Mouse (Mus musculus): ENCODE measurements around the gene Cxcr5. TPM values are rescaled to one million over a fixed set of nuclear protein-coding genes. Genes with fewer than 3 reads are reported as not detected.

The Cxcr5 gene
- not detected in 2 replicates for polyA plus RNA-seq (2016; fragmentation: Nextera tagmentation; extraction: Ambion mirVana)

- Histone ChIP-seq H3K27ac (replicated peaks) (no peak within 1 kb of the TSS), H3K4me1 (peaks cover 20% of the 10 kb centered on the region), H3K36me3 (no peaks in the 10 kb centered on the region), H3K4me3 (no peak within 1 kb of the TSS), H3K9me3 (replicated peaks) (no peaks in the 10 kb centered on the region), H3K27me3 (ENCODE audit: low read depth, poor library complexity, severe bottlenecking) (no peaks in the 10 kb centered on the region)
- no peak for DNase-seq (ENCODE audit: low spot score)
- 68% methylated on average over 4 of the region's 4 CpGs for WGBS
Measured at GRCm38 (mm10) chr9:44561597-44561996, at the start of gene Cxcr5. Gene Cxcr5, minus strand, starts transcription at chr9:44561877.

DNA sequence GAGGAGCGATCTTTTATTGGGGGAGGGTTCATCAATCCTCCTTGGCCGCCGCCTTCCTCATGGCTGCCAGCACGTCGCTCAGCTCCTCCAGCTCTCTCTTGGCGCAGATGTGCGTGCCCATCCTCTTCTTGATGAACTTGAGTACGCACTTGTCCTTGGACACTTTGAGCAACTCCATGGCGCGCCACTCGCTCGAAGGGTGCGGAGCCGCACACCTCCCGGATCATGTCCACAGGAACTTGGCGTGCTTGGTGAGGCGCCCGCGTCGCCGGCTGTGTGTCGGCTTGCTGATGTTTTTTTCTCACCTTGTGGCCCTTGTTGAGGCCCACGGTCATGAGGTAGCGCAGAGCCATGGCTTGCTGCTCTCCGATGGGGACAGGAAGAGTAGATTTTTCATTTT is 48.7 kb upstream of the Cxcr5 start:
- Histone ChIP-seq H3K4me1 (peaks cover 29% of the 10 kb centered on the region), H3K4me3 (no peak overlapping the region), H3K36me3 (peaks cover 86% of the 10 kb centered on the region), H3K9me3 (replicated peaks) (peaks cover 4% of the 10 kb centered on the region; the same call in 1 of the 2 replicates), H3K27ac (replicated peaks) (no peak overlapping the region), H3K27me3 (ENCODE audit: low read depth, poor library complexity, severe bottlenecking) (no peaks in the 10 kb centered on the region)
- no peak for DNase-seq (ENCODE audit: low spot score)
- WGBS = 98% methylated on average over 25 of the region's 25 CpGs

DNA sequence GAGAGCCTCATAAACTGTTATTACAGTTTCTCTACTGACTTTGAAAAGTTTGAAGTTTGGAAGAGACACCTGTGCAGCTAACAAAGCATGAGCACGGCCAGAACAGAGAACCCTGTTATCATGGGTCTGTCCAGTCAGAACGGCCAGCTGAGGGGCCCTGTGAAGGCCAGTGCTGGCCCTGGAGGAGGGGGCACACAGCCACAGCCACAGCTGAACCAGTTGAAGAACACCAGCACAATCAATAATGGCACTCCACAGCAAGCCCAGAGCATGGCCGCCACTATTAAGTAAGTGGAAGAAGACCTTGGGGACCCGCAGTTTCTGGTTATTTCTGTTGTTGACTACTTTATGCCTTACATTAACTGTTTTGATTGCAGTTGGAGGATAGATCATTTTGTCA is 45.6 kb upstream of the Cxcr5 start:
- DNase-seq (ENCODE audit: low spot score) = no peak
- WGBS = 78% methylated on average over 4 of the region's 4 CpGs
- Histone ChIP-seq H3K27ac (replicated peaks) (no peak overlapping the region), H3K4me3 (peak overlapping the region; percentile 99), H3K27me3 (ENCODE audit: low read depth, poor library complexity, severe bottlenecking) (no peaks in the 10 kb centered on the region), H3K9me3 (replicated peaks) (peaks cover 4% of the 10 kb centered on the region; the same call in 1 of the 2 replicates), H3K36me3 (peaks cover 55% of the 10 kb centered on the region), H3K4me1 (peaks cover 37% of the 10 kb centered on the region)

- peaks cover 37% of the 10 kb centered on the region for H3K4me1 ChIP-seq
- H3K27ac ChIP-seq (replicated peaks) = no peak overlapping the region
- WGBS = 83% methylated on average over 4 of the region's 4 CpGs
- H3K4me3 ChIP-seq = peak overlapping the region; percentile 99
- H3K9me3 ChIP-seq (replicated peaks) = peaks cover 4% of the 10 kb centered on the region; the same call in 1 of the 2 replicates
- H3K36me3 ChIP-seq = peaks cover 49% of the 10 kb centered on the region
- DNase-seq (ENCODE audit: low spot score) = no peak
- no peaks in the 10 kb centered on the region for H3K27me3 ChIP-seq (ENCODE audit: low read depth, poor library complexity, severe bottlenecking)
Measured at GRCm38 (mm10) chr9:44606646-44607045, 45.0 kb upstream of the Cxcr5 start.

- Histone ChIP-seq H3K4me3 (peak overlapping the region; percentile 99), H3K9me3 (replicated peaks) (peaks cover 4% of the 10 kb centered on the region; the same call in 1 of the 2 replicates), H3K27ac (replicated peaks) (peak overlapping the region; percentile 100), H3K36me3 (peaks cover 42% of the 10 kb centered on the region), H3K4me1 (peaks cover 37% of the 10 kb centered on the region), H3K27me3 (ENCODE audit: low read depth, poor library complexity, severe bottlenecking) (no peaks in the 10 kb centered on the region)
- no peak for DNase-seq (ENCODE audit: low spot score)
- under 1% methylated on average over 13 of the region's 13 CpGs for WGBS
Measured at GRCm38 (mm10) chr9:44605616-44606165, 44.0 kb upstream of the Cxcr5 start.

- Histone ChIP-seq H3K4me1 (peaks cover 40% of the 10 kb centered on the region), H3K27me3 (ENCODE audit: low read depth, poor library complexity, severe bottlenecking) (no peaks in the 10 kb centered on the region), H3K27ac (replicated peaks) (peak within 1 kb of the TSS; percentile 100), H3K4me3 (peak within 1 kb of the TSS; percentile 99), H3K36me3 (peaks cover 35% of the 10 kb centered on the region), H3K9me3 (replicated peaks) (no peaks in the 10 kb centered on the region)
- under 1% methylated on average over 77 of the region's 80 CpGs for WGBS
- peak; percentile 82 for DNase-seq (ENCODE audit: low spot score)
Measured at GRCm38 (mm10) chr9:44604779-44605615, 43.3 kb upstream of the Cxcr5 start, which contains the start of gene Ddx6. Gene Ddx6, plus strand, starts transcription at chr9:44604892.

GRCm38 (mm10) chr9:44604290-44604778 is 42.7 kb upstream of the Cxcr5 start:
- peaks cover 28% of the 10 kb centered on the region for H3K36me3 ChIP-seq
- peak; percentile 86 for DNase-seq (ENCODE audit: low spot score)
- peaks cover 46% of the 10 kb centered on the region for H3K4me1 ChIP-seq
- H3K27me3 ChIP-seq (ENCODE audit: low read depth, poor library complexity, severe bottlenecking) = no peaks in the 10 kb centered on the region
- no peaks in the 10 kb centered on the region for H3K9me3 ChIP-seq (replicated peaks)
- H3K27ac ChIP-seq (replicated peaks) = peak overlapping the region; percentile 100
- peak overlapping the region; percentile 99 for H3K4me3 ChIP-seq
- under 1% methylated on average over 50 of the region's 65 CpGs for WGBS

GRCm38 (mm10) chr9:44603454-44604289 is 42.0 kb upstream of the Cxcr5 start:
- H3K27ac ChIP-seq (replicated peaks) = peak overlapping the region; percentile 100
- no peaks in the 10 kb centered on the region for H3K27me3 ChIP-seq (ENCODE audit: low read depth, poor library complexity, severe bottlenecking)
- DNase-seq (ENCODE audit: low spot score) = peak; percentile 56
- H3K9me3 ChIP-seq (replicated peaks) = no peaks in the 10 kb centered on the region
- H3K36me3 ChIP-seq = peaks cover 22% of the 10 kb centered on the region
- peak overlapping the region; percentile 99 for H3K4me3 ChIP-seq
- H3K4me1 ChIP-seq = peaks cover 52% of the 10 kb centered on the region
- under 1% methylated on average over 38 of the region's 38 CpGs for WGBS

DNA sequence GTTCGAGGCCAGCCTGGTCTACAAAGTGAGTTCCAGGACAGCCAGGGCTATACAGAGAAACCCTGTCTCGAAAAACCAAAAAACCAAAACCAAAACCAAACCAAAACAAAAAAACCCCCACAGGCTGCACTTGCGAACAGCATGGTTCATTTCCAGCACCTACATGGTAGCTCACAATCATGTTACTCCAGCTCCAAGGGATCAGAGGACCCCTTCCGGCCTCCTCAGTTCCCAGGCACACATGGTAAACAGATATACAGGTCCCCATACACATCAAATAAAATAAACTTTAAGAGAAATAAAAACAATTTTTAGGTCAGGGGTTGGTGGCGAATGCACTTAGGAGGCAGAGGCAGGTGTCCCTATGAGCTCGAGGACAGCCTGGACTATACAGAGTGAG is 41.1 kb upstream of the Cxcr5 start:
- Histone ChIP-seq H3K36me3 (peaks cover 13% of the 10 kb centered on the region), H3K27me3 (ENCODE audit: low read depth, poor library complexity, severe bottlenecking) (peaks cover 8% of the 10 kb centered on the region), H3K4me1 (peaks cover 54% of the 10 kb centered on the region), H3K4me3 (peak overlapping the region; percentile 99), H3K27ac (replicated peaks) (peak overlapping the region; percentile 100), H3K9me3 (replicated peaks) (no peaks in the 10 kb centered on the region)
- no peak for DNase-seq (ENCODE audit: low spot score)
- 75% methylated on average over 6 of the region's 6 CpGs for WGBS

DNA sequence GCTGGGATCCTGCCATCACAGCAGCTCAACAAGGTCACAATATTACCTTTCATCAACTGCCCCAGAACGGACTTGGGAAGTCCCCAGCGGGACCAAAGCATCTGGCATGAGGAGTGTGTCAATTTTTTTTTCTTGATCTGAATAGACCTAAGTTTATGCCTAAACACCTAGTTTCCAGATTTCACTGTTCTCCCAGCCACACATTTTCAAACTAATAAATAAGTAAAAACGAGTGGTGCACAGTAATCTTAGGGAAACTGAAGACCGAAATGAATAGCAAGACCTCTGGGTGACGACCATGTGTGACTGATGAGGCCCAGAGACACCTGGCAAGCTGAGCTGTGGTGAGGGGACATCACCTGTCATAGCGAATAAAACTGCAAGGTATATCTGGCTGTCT is 39.1 kb upstream of the Cxcr5 start:
- Histone ChIP-seq H3K27me3 (ENCODE audit: low read depth, poor library complexity, severe bottlenecking) (peaks cover 18% of the 10 kb centered on the region), H3K36me3 (0 out of 2 replicates have a peak, but pooled peaks cover 3% of the 10 kb centered on the region)
- 88% methylated on average over 6 of the region's 6 CpGs for WGBS

DNA sequence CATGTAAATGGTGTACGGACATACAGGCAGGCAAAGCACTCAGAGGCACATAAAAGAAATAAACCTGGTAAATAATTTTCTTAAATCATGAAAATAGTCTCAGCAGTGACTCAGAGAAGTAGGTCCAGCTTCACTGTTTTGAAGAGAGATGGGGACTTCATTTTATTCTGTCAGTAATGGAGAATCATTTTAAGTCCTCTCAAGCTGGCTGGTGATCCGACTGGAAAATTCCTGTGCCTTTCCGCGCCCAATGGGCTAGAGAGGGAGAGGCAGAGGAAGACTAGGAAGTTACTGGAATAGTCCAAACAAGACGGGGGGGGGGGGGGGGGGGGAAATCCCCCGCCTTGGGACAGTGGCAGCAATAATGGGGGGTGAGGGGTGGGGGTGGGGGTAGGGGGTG is 37.9 kb upstream of the Cxcr5 start:
- peaks cover 34% of the 10 kb centered on the region for H3K4me1 ChIP-seq
- H3K27ac ChIP-seq (replicated peaks) = peak overlapping the region; percentile 61; the same call in 1 of the 2 replicates
- peaks cover 18% of the 10 kb centered on the region for H3K27me3 ChIP-seq (ENCODE audit: low read depth, poor library complexity, severe bottlenecking)
- H3K36me3 ChIP-seq = 0 out of 2 replicates have a peak, but pooled peaks cover 3% of the 10 kb centered on the region
- no peaks in the 10 kb centered on the region for H3K9me3 ChIP-seq (replicated peaks)
- peak overlapping the region; percentile 44; the same call in 1 of the 2 replicates for H3K4me3 ChIP-seq
- no peak for DNase-seq (ENCODE audit: low spot score)
- WGBS = 22% methylated on average over 5 of the region's 6 CpGs

More for the DNA sequence above, 39.1 kb upstream of the Cxcr5 start:
- no peak for DNase-seq (ENCODE audit: low spot score)
- Histone ChIP-seq H3K4me3 (no peak overlapping the region), H3K27ac (replicated peaks) (no peak overlapping the region), H3K4me1 (peaks cover 35% of the 10 kb centered on the region), H3K9me3 (replicated peaks) (no peaks in the 10 kb centered on the region)

DNA sequence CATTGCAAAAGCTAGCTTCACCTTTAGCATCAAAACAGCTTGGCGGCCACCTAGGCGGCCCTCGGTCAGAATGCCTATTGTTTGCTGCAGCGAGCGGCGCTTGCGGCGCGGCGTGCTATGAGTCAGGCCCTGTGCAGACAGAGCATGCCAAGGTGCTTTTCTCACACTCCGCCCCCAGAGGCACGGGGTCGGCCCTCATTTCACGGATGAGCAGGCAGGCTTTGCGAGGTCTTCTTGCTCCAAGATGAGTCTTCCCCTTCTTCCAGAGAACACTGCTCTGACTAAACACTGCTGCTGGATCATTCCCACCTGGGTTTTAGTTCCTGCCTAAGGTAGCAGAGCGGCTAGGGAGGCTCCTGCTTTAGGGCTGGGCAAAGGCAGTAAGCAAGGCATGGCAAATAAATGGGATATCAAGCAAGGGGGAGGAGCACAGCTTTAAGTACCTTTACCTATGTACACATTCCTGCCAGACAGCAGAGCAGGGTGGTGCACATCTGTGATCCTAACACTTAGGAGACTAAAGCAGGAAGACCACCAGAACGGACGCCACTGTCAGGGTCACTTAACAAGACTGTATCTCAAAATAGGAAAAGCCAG is 37.3 kb upstream of the Cxcr5 start:
- Histone ChIP-seq H3K36me3 (0 out of 2 replicates have a peak, but pooled peaks cover 3% of the 10 kb centered on the region), H3K4me3 (peak overlapping the region; percentile 44), H3K27me3 (ENCODE audit: low read depth, poor library complexity, severe bottlenecking) (peaks cover 18% of the 10 kb centered on the region), H3K27ac (replicated peaks) (peak overlapping the region; percentile 61), H3K4me1 (peaks cover 34% of the 10 kb centered on the region), H3K9me3 (replicated peaks) (no peaks in the 10 kb centered on the region)
- WGBS = 3% methylated on average over 18 of the region's 18 CpGs
- DNase-seq (ENCODE audit: low spot score) = peak; percentile 76
